ENCODE assay signal across 8 mouse cellular contexts in genomic region chr5:124729662-124730206, GRCm38 (mm10). TPM values are rescaled to one million over a fixed set of nuclear protein-coding genes. Genes with fewer than 3 reads are reported as not detected.
DNase-seq lines count a peak whose midpoint lies in the region; ATAC-seq lines count a peak whose summit lies in the region.

No protein-coding gene starts in this region.

- peak; percentile 12 to 39 for DNase-seq in adrenal gland, postnatal 36 days
- no peak for DNase-seq in adrenal gland, adult 18-20 months (ENCODE audit: low spot score in 2 of 2)
- peak; percentile 10 for DNase-seq in c-Kit-positive CD71-negative TER-119-negative erythroid progenitor cells, embryonic 14.5 days (ENCODE audit: low read depth)
- peak; percentile 28 for DNase-seq in induced T-regulatory cell, adult 2 months (ENCODE audit: low read depth)
- no peak for DNase-seq in adipocyte (ENCODE audit: low spot score)
- no peak for DNase-seq in cerebellum, adult 11-12 months
- no peak for DNase-seq in lung, postnatal 10 days

- peak; percentile 54 for ATAC-seq in megakaryocyte progenitor cell, adult 5-6 weeks (replicated peaks; ENCODE audit: poor library complexity)

RNA-seq across cellular contexts. Expression of gene Dnah10, which starts 4.8 kb away (rescaled TPM):
- 1 to 10 TPM in 1 of 2 experiments, under 1 TPM in 1; 0.69 to 2.8 TPM for total RNA-seq in adrenal gland, postnatal 36 days (2021)
- 1 to 10 TPM; 1.7 to 1.8 TPM for total RNA-seq in adrenal gland, adult 18-20 months (2021)
- total RNA-seq in megakaryocyte progenitor cell, adult 5-6 weeks (2015), result not detected in 2 replicates
- not detected in 2 replicates for total RNA-seq in megakaryocyte progenitor cell, adult 5-6 weeks (2017)

Comparison
In these comparisons a context has a peak if more than half of its experiments do, and no peak if none do; other contexts are left out.
1. DNase-seq: peak in adrenal gland, postnatal 36 days (2 of 2), c-Kit-positive CD71-negative TER-119-negative erythroid progenitor cells, embryonic 14.5 days (single experiment) and induced T-regulatory cell, adult 2 months (single experiment); none in adrenal gland, adult 18-20 months (0 of 2), adipocyte (single experiment), cerebellum, adult 11-12 months (single experiment) and lung, postnatal 10 days (single experiment).